Mouse (Mus musculus) heart, postnatal 0 days (tissue): ENCODE measurements around the gene Pid1.

ENCODE experiments used
- CTCF ChIP-seq: IDR thresholded peaks from 2 replicates; pipeline ENCODE4 v1.5.1; 2016; ENCODE audit warnings: antibody characterized with exemption, control low read depth, low read depth
- EP300 ChIP-seq: IDR thresholded peaks from 2 replicates; pipeline ENCODE4 v1.6.1; 2016; ENCODE audit warnings: antibody characterized with exemption, low read depth

DNA sequence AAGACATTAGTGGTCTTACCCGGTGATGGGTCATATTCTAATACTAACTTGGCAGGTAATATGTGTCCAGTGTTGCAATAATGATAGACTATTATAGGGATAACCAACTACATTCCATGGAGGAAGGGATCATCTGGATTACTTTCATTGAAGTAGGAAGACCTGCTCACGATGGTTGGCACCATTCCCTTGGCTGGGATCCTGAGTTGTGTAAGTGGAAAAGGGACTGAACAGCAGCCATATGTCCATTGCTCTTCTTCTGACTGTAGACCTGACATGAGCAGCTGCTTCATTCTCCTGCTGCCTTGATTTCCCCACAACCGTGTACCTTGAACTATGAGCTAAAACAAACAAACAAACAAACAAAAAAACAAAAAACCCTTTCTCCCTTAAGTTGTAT lies 278.6 kb downstream of the Pid1 start:
- TF ChIP-seq CTCF (no peak), EP300 (no peak)
